In genomic region chr8:67631691-67632090, GRCm38 (mm10) we compare ENCODE assay signal across 16 mouse cellular contexts.
DNase-seq lines count a peak whose midpoint lies in the region; ATAC-seq and TF ChIP-seq lines count a peak whose summit lies in the region.
"Had no signal": no experiment of that assay in that cellular context is flagged by ENCODE, and none has a peak within 500 bp of the region (broad histone marks: within the 10 kb centered on the region; RNA-seq: fewer than 3 reads in every experiment).

No protein-coding gene starts in this region.

- no peak for TF ChIP-seq CTCF in layer of hippocampus, adult 2 months (conservative IDR thresholded peaks at IDR 0.05)
- no peak for TF ChIP-seq CTCF in lung, adult 2 months (IDR thresholded peaks at IDR 0.05; ENCODE audit: insufficient read depth, low read length)

- H3K4me2 ChIP-seq in heart, embryonic 12.5 days: no peak overlapping the region
- no peak overlapping the region for H3K4me2 ChIP-seq in liver, embryonic 11.5 days
- H3K4me2 ChIP-seq: forebrain, embryonic 12.5 days; limb, embryonic 13.5 days had no signal

- intact Hi-C loops in left cerebral cortex, postnatal 4 days (cut with DNase I): no loop called here
- intact Hi-C loops in left cerebral cortex, postnatal 25 days (cut with DNase I): no loop called here

- H3K27ac ChIP-seq in layer of hippocampus, adult 2 months: peak overlapping the region; percentile 87
- no peak overlapping the region for H3K27ac ChIP-seq in heart, embryonic 12.5 days (ENCODE audit: poor library complexity, severe bottlenecking)
- no peak overlapping the region for H3K27ac ChIP-seq in liver, embryonic 11.5 days (ENCODE audit: low read depth, low read length)
- H3K27ac ChIP-seq: forebrain, embryonic 12.5 days; limb, embryonic 13.5 days had no signal

- H3K9ac ChIP-seq in heart, embryonic 12.5 days: no peak overlapping the region
- no peak overlapping the region for H3K9ac ChIP-seq in liver, embryonic 11.5 days (ENCODE audit: low read depth, low read length)
- H3K9ac ChIP-seq: forebrain, embryonic 12.5 days; limb, embryonic 13.5 days had no signal

- 78% methylated on average over 5 of the region's 5 CpGs for WGBS in heart, embryonic 12.5 days
- 77% methylated on average over 5 of the region's 5 CpGs for WGBS in lung, adult 2 months
- WGBS in liver, embryonic 11.5 days: 90% methylated on average over 5 of the region's 5 CpGs

- H3K9me3 ChIP-seq in heart, embryonic 12.5 days (replicated peaks): no peaks in the 10 kb centered on the region
- H3K9me3 ChIP-seq in liver, embryonic 11.5 days (ENCODE audit: control insufficient read depth, low read length): no peaks in the 10 kb centered on the region
- H3K9me3 ChIP-seq: forebrain, embryonic 12.5 days; G1E; limb, embryonic 13.5 days had no signal

- no peaks in the 10 kb centered on the region for H3K36me3 ChIP-seq in heart, embryonic 12.5 days
- H3K36me3 ChIP-seq in liver, embryonic 11.5 days (ENCODE audit: control insufficient read depth, insufficient read depth, low read length): no peaks in the 10 kb centered on the region
- H3K36me3 ChIP-seq: forebrain, embryonic 12.5 days; G1E; limb, embryonic 13.5 days had no signal

- TF ChIP-seq POLR2A in lung, adult 2 months (IDR thresholded peaks at IDR 0.05; ENCODE audit: borderline replicate concordance, extremely low read depth, low read depth, low read length): no peak

- H3K27me3 ChIP-seq in heart, embryonic 12.5 days (replicated peaks): no peaks in the 10 kb centered on the region
- no peaks in the 10 kb centered on the region for H3K27me3 ChIP-seq in liver, embryonic 11.5 days (replicated peaks; ENCODE audit: control insufficient read depth, insufficient read depth, low read length)
- H3K27me3 ChIP-seq: forebrain, embryonic 12.5 days; limb, embryonic 13.5 days had no signal

- no peak overlapping the region for H3K4me3 ChIP-seq in layer of hippocampus, adult 2 months
- no peak overlapping the region for H3K4me3 ChIP-seq in heart, embryonic 12.5 days
- no peak overlapping the region for H3K4me3 ChIP-seq in lung, adult 2 months (replicated peaks; ENCODE audit: extremely low read depth, low read depth, low read length)
- no peak overlapping the region for H3K4me3 ChIP-seq in liver, embryonic 11.5 days (ENCODE audit: low read depth, low read length)
- H3K4me3 ChIP-seq: forebrain, embryonic 12.5 days; limb, embryonic 13.5 days had no signal

- H3K4me1 ChIP-seq in heart, embryonic 12.5 days (replicated peaks): no peaks in the 10 kb centered on the region
- no peaks in the 10 kb centered on the region for H3K4me1 ChIP-seq in lung, adult 2 months (ENCODE audit: control insufficient read depth, insufficient read depth, low read length)
- no peaks in the 10 kb centered on the region for H3K4me1 ChIP-seq in liver, embryonic 11.5 days (replicated peaks; ENCODE audit: control insufficient read depth, insufficient read depth, low read length)
- H3K4me1 ChIP-seq: forebrain, embryonic 12.5 days; limb, embryonic 13.5 days had no signal

- peak; percentile 26 for DNase-seq in left cerebral cortex, adult 11 months (ENCODE audit: low spot score)
- DNase-seq in left cerebral cortex, postnatal 4 days: no peak
- peak; percentile 35 to 80 for DNase-seq in layer of hippocampus, adult 2 months (ENCODE audit: low spot score in 2 of 2)
- DNase-seq in left cerebral cortex, postnatal 25 days (ENCODE audit: low spot score in 2 of 2): peak; percentile 54 to 91
- no peak for DNase-seq in heart, adult 9 months (ENCODE audit: low spot score in 2 of 2)
- DNase-seq in lung, adult 2 months: no peak
- no peak for DNase-seq in liver, embryonic 11.5 days (ENCODE audit: low spot score)
- DNase-seq: cerebellum, adult 9-10 months; heart, postnatal 10 days; kidney, postnatal 10 days; lung, adult 18-20 months; thymus, adult 18-20 months had no signal

- ATAC-seq in heart, embryonic 12.5 days (ENCODE audit: insufficient number of reproducible peaks, low FRiP score): no peak
- no peak for ATAC-seq in liver, embryonic 11.5 days (replicated peaks; ENCODE audit: low FRiP score)

Comparison
In these comparisons a context has a peak if more than half of its experiments do, and no peak if none do; other contexts are left out.
1. DNase-seq: peak in left cerebral cortex, adult 11 months (single experiment), layer of hippocampus, adult 2 months (2 of 2) and left cerebral cortex, postnatal 25 days (2 of 2); none in left cerebral cortex, postnatal 4 days (single experiment), heart, adult 9 months (0 of 2), lung, adult 2 months (single experiment) and liver, embryonic 11.5 days (single experiment).